Mouse (Mus musculus) forebrain, embryonic 16.5 days (tissue): Measurements from ENCODE around the gene Wdfy4. TPM values are rescaled to one million over a fixed set of nuclear protein-coding genes. Genes with fewer than 3 reads are reported as not detected.

Experiments used
- polyA plus RNA-seq: library from polyadenylated mRNA; unstranded; fragments of >200 nt; fragmentation: Nextera tagmentation; extraction: Ambion mirVana; gene quantifications from 2 replicates; pipeline ENCODE4 v1.2.1, GENCODE M21; 2015

Wdfy4 gene
- polyA plus RNA-seq, 1 experiment from 2014 or later, result 0.06 TPM

Other genes with a start within 250 kb of the Wdfy4 start
- 0.13 and 0.15 TPM in 2 replicates for gene Lrrc18, start 194.1 kb downstream of the Wdfy4 start, polyA plus RNA-seq
- 0.47 and 1.1 TPM in 2 replicates for gene Arhgap22, start 28.5 kb upstream of the Wdfy4 start, polyA plus RNA-seq